Mouse (Mus musculus) kidney, embryonic 15.5 days (tissue): Measurements from ENCODE around the gene Trim43a. TPM values are rescaled to one million over a fixed set of nuclear protein-coding genes. Genes with fewer than 3 reads are reported as not detected.
"Not testable (repeated sequence)": the region's sequence is repeated elsewhere in the genome, so short reads cannot be mapped to it uniquely, and the experiment has no call there.

Experiments
- ATAC-seq: fragments of 200-750 bp; cut with Nextera tagmentation; replicated peaks from 2 replicates; pipeline ENCODE4 v1.8.0; 2017; ENCODE audit warnings: moderate TSS enrichment; ENCODE audit not compliant: low FRiP score
- H3K27ac ChIP-seq: fragments of 300-500 bp; sonication (generic); 2 replicates; pipeline ENCODE4 v1.5.1; 2015; ENCODE audit warnings: mild to moderate bottlenecking, inconsistent platforms
- H3K27me3 ChIP-seq: fragments of 300-500 bp; sonication (generic); 2 replicates; pipeline ENCODE4 v1.6.1; 2015; ENCODE audit warnings: inconsistent platforms
- H3K36me3 ChIP-seq: fragments of 300-500 bp; sonication (generic); 2 replicates; pipeline ENCODE4 v1.6.1; 2015; ENCODE audit warnings: inconsistent platforms
- H3K4me1 ChIP-seq: fragments of 300-500 bp; sonication (generic); 2 replicates; pipeline ENCODE4 v1.6.1; 2015; ENCODE audit warnings: inconsistent platforms
- H3K4me2 ChIP-seq: fragments of 300-500 bp; sonication (generic); 2 replicates; pipeline ENCODE4 v1.6.1; 2015; ENCODE audit warnings: moderate library complexity, mild to moderate bottlenecking, inconsistent platforms
- H3K4me3 ChIP-seq: fragments of 300-500 bp; sonication (generic); replicated peaks from 2 replicates; pipeline ENCODE4 v1.5.1; 2015; ENCODE audit warnings: mild to moderate bottlenecking, inconsistent platforms
- H3K9ac ChIP-seq: fragments of 300-500 bp; sonication (generic); 2 replicates; pipeline ENCODE4 v1.6.1; 2015; ENCODE audit warnings: mild to moderate bottlenecking, inconsistent platforms
- H3K9me3 ChIP-seq: fragments of 300-500 bp; sonication (generic); replicated peaks from 2 replicates; pipeline ENCODE4 v1.6.1; 2016; ENCODE audit warnings: inconsistent platforms
- WGBS: fragments of 180-500 bp; shearing (Covaris S2); methylation state at CpG from one replicate; pipeline ENCODE4 v1.1.7; 2015; ENCODE audit warnings: mixed read lengths; 5-methylcytosine and 5-hydroxymethylcytosine counted together
- polyA plus RNA-seq: library from polyadenylated mRNA; unstranded; fragments of >200 nt; fragmentation: Nextera tagmentation; extraction: Ambion mirVana; gene quantifications from 2 replicates; pipeline ENCODE4 v1.2.1, GENCODE M21; 2015

Gene Trim43a
- polyA plus RNA-seq, 1 experiment from 2014 or later, result 0.08 TPM

- H3K27ac ChIP-seq, H3K9me3 ChIP-seq, H3K4me3 ChIP-seq, ATAC-seq, H3K4me1 ChIP-seq, H3K27me3 ChIP-seq, H3K4me2 ChIP-seq, H3K9ac ChIP-seq: not testable (repeated sequence)
- 94% methylated on average over 2 of the region's 2 CpGs for WGBS
- H3K36me3 ChIP-seq, result peaks cover 73% of the 10 kb centered on the region
Observed at GRCm38 (mm10) chr9:88561476-88561875, 19.2 kb upstream of the Trim43a start.

- Histone ChIP-seq H3K36me3 (peaks cover 49% of the 10 kb centered on the region), H3K9me3 (peaks cover 32% of the 10 kb centered on the region)
- not testable (repeated sequence) for ATAC-seq, H3K27me3 ChIP-seq, H3K4me3 ChIP-seq, H3K27ac ChIP-seq, H3K4me1 ChIP-seq, H3K9ac ChIP-seq, H3K4me2 ChIP-seq
- WGBS, result 89% methylated on average over 3 of the region's 3 CpGs
Observed at GRCm38 (mm10) chr9:88570471-88570870, 10.2 kb upstream of the Trim43a start.

- not testable (repeated sequence) for ATAC-seq, H3K4me2 ChIP-seq, H3K36me3 ChIP-seq, H3K4me1 ChIP-seq, H3K27me3 ChIP-seq, H3K27ac ChIP-seq, H3K9ac ChIP-seq, H3K4me3 ChIP-seq, H3K9me3 ChIP-seq
- 50% methylated on average over 6 of the region's 6 CpGs for WGBS
Observed at GRCm38 (mm10) chr9:88593708-88594107, 13.0 kb downstream of the Trim43a start.

GRCm38 (mm10) chr9:88599206-88600162 is 18.8 kb downstream of the Trim43a start:
- H3K4me3 ChIP-seq, result peak overlapping the region; percentile 47
- not testable (repeated sequence) for H3K9me3 ChIP-seq, H3K4me1 ChIP-seq, H3K9ac ChIP-seq, H3K27ac ChIP-seq, H3K27me3 ChIP-seq, H3K36me3 ChIP-seq
- ATAC-seq, result peak; percentile 99
- H3K4me2 ChIP-seq, result peak overlapping the region; percentile 68
- WGBS, result 2% methylated on average over 47 of the region's 50 CpGs

GRCm38 (mm10) chr9:88625803-88626514 is 45.3 kb downstream of the Trim43a start:
- H3K36me3 ChIP-seq, H3K9me3 ChIP-seq, ATAC-seq, H3K27ac ChIP-seq, H3K4me2 ChIP-seq, H3K9ac ChIP-seq, H3K4me1 ChIP-seq, H3K27me3 ChIP-seq, H3K4me3 ChIP-seq: not testable (repeated sequence)
- WGBS, result 74% methylated on average over 16 of the region's 20 CpGs

- not testable (repeated sequence) for ATAC-seq, H3K36me3 ChIP-seq, H3K4me2 ChIP-seq, H3K9me3 ChIP-seq, H3K27me3 ChIP-seq, H3K4me3 ChIP-seq, H3K27ac ChIP-seq, H3K4me1 ChIP-seq, H3K9ac ChIP-seq
- WGBS, result 88% methylated on average over 1 of the region's 1 CpGs
Observed at GRCm38 (mm10) chr9:88638125-88638524, 57.4 kb downstream of the Trim43a start.

Other genes starting within 250 kb of the Trim43a start
- 26.8 and 30.0 TPM in 2 replicates for gene Snx14, start 141.9 kb upstream of the Trim43a start, polyA plus RNA-seq
- gene Gm20537, start 124.3 kb upstream of the Trim43a start, polyA plus RNA-seq, result 0.23 and 0.45 TPM in 2 replicates
- gene Syncrip, start 98.3 kb upstream of the Trim43a start, polyA plus RNA-seq, result 103 and 110 TPM in 2 replicates
- gene Zfp949, start 32.9 kb upstream of the Trim43a start, polyA plus RNA-seq, result 10.7 and 10.8 TPM in 2 replicates
- gene Mthfsl, start 139.4 kb downstream of the Trim43a start, polyA plus RNA-seq, result 45.7 and 47.1 TPM in 2 replicates
- gene Bcl2a1d, start 151.0 kb downstream of the Trim43a start, polyA plus RNA-seq, result 0.62 and 0.81 TPM in 2 replicates